ENCODE assay signal across 9 mouse cellular contexts in the genomic region with DNA sequence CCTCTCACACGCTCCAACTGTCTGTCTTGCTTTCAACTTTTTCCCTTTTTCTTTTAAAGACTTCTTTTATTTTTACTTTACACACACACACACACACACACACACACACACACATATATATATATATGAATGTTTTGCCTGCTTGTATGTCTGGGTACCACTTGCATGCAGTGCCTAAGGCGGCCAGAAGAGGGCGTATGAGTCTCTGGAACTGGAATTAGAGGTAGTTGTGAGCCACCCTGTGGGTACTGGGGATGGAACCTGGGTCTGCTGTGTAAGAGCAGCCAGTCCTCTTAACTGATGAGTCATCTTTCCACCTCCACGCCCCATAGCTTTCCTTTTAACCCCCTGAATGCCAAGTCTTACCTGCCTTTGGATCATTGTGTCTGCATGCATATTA. TPM values are rescaled to one million over a fixed set of nuclear protein-coding genes. Genes with fewer than 3 reads are reported as not detected.
A peak's percentile ranks its signal among the peaks of the same experiment; 100 is the strongest.
DNase-seq lines count a peak whose midpoint lies in the region; ATAC-seq lines count a peak whose summit lies in the region.
"Had no signal": no experiment of that assay in that cellular context is flagged by ENCODE, and none has a peak within 500 bp of the region (broad histone marks: within the 10 kb centered on the region; RNA-seq: fewer than 3 reads in every experiment).

No protein-coding gene starts in this region.

- H3K4me2 ChIP-seq in liver, embryonic 11.5 days, result no peak overlapping the region
- no peak overlapping the region for H3K4me2 ChIP-seq in intestine, embryonic 16.5 days (ENCODE audit: low read depth, low read length)
- no peak overlapping the region for H3K4me2 ChIP-seq in hindbrain, embryonic 12.5 days (replicated peaks)
- H3K4me2 ChIP-seq: stomach, embryonic 15.5 days had no signal

- DNase-seq in CD4-positive, CD25-positive, alpha-beta regulatory T cell, adult 2 months (ENCODE audit: low read depth, low spot score), result peak; percentile 63
- peak; percentile 58 for DNase-seq in liver
- no peak for DNase-seq in liver, embryonic 11.5 days (ENCODE audit: low spot score)
- DNase-seq in cerebellum, postnatal 36 days, result peak; percentile 62 to 68

- H3K36me3 ChIP-seq in liver, embryonic 11.5 days (ENCODE audit: control insufficient read depth, insufficient read depth, low read length), result no peaks in the 10 kb centered on the region
- H3K36me3 ChIP-seq in intestine, embryonic 16.5 days (ENCODE audit: control insufficient read depth, insufficient read depth, low read length), result no peaks in the 10 kb centered on the region
- peaks cover 38% of the 10 kb centered on the region for H3K36me3 ChIP-seq in hindbrain, embryonic 12.5 days
- H3K36me3 ChIP-seq: stomach, embryonic 15.5 days had no signal

- no peak for ATAC-seq in CD4-positive, CD25-positive, alpha-beta regulatory T cell, adult 4 months
- ATAC-seq in liver, embryonic 11.5 days (replicated peaks; ENCODE audit: low FRiP score), result no peak
- peak; percentile 59 for ATAC-seq in megakaryocyte progenitor cell, adult 5-6 weeks (replicated peaks; ENCODE audit: poor library complexity)
- no peak for ATAC-seq in intestine, embryonic 16.5 days
- no peak for ATAC-seq in hindbrain, embryonic 12.5 days (ENCODE audit: low FRiP score)

- no peaks in the 10 kb centered on the region for H3K4me1 ChIP-seq in liver, embryonic 11.5 days (replicated peaks; ENCODE audit: control insufficient read depth, insufficient read depth, low read length)
- peaks cover 7% of the 10 kb centered on the region; the same call in 1 of the 2 replicates for H3K4me1 ChIP-seq in intestine, embryonic 16.5 days (ENCODE audit: control insufficient read depth, insufficient read depth, low read length)
- peaks cover 21% of the 10 kb centered on the region for H3K4me1 ChIP-seq in hindbrain, embryonic 12.5 days
- H3K4me1 ChIP-seq: stomach, embryonic 15.5 days had no signal

- no peak overlapping the region for H3K4me3 ChIP-seq in liver, embryonic 11.5 days (ENCODE audit: low read depth, low read length)
- H3K4me3 ChIP-seq in intestine, embryonic 16.5 days (ENCODE audit: low read length), result no peak overlapping the region
- H3K4me3 ChIP-seq in hindbrain, embryonic 12.5 days, result no peak overlapping the region
- H3K4me3 ChIP-seq: stomach, embryonic 15.5 days had no signal

- no peaks in the 10 kb centered on the region for H3K9me3 ChIP-seq in liver, embryonic 11.5 days (ENCODE audit: control insufficient read depth, low read length)
- no peaks in the 10 kb centered on the region for H3K9me3 ChIP-seq in intestine, embryonic 16.5 days (ENCODE audit: control insufficient read depth, low read length)
- H3K9me3 ChIP-seq in hindbrain, embryonic 12.5 days (replicated peaks), result no peaks in the 10 kb centered on the region
- H3K9me3 ChIP-seq: stomach, embryonic 15.5 days had no signal

- WGBS in liver, embryonic 11.5 days, result 23% methylated on average over 4 of the region's 4 CpGs
- 23% methylated on average over 4 of the region's 4 CpGs for WGBS in intestine, embryonic 16.5 days
- WGBS in hindbrain, embryonic 12.5 days, result 31% methylated on average over 4 of the region's 4 CpGs

- H3K9ac ChIP-seq in liver, embryonic 11.5 days (ENCODE audit: low read depth, low read length), result no peak overlapping the region
- H3K9ac ChIP-seq in intestine, embryonic 16.5 days (ENCODE audit: low read depth, low read length), result no peak overlapping the region
- H3K9ac ChIP-seq in hindbrain, embryonic 12.5 days, result no peak overlapping the region
- H3K9ac ChIP-seq: stomach, embryonic 15.5 days had no signal

- H3K27ac ChIP-seq in liver, embryonic 11.5 days (ENCODE audit: low read depth, low read length), result no peak overlapping the region
- no peak overlapping the region for H3K27ac ChIP-seq in intestine, embryonic 16.5 days (ENCODE audit: low read length)
- no peak overlapping the region for H3K27ac ChIP-seq in hindbrain, embryonic 12.5 days
- H3K27ac ChIP-seq: stomach, embryonic 15.5 days had no signal

- no peaks in the 10 kb centered on the region for H3K27me3 ChIP-seq in liver, embryonic 11.5 days (replicated peaks; ENCODE audit: control insufficient read depth, insufficient read depth, low read length)
- H3K27me3 ChIP-seq in intestine, embryonic 16.5 days (replicated peaks; ENCODE audit: control insufficient read depth, insufficient read depth, low read length), result no peaks in the 10 kb centered on the region
- 0 out of 2 replicates have a peak, but pooled peaks cover 2% of the 10 kb centered on the region for H3K27me3 ChIP-seq in hindbrain, embryonic 12.5 days
- H3K27me3 ChIP-seq: stomach, embryonic 15.5 days had no signal

RNA-seq across cellular contexts. Expression of gene Tmem81, which starts 17.9 kb away (rescaled TPM):
- 1 to 10 TPM; 6.2 to 9.3 TPM for polyA plus RNA-seq in CD4-positive, CD25-positive, alpha-beta regulatory T cell, adult 4 months (2017; shearing (Covaris generic))
- 2.5 and 3.1 TPM in 2 replicates for polyA plus RNA-seq in liver, embryonic 11.5 days (2014; fragmentation: Nextera tagmentation; extraction: Ambion mirVana)
- total RNA-seq in megakaryocyte progenitor cell, adult 5-6 weeks (2015), result 3.0 and 4.7 TPM in 2 replicates
- 4.3 and 4.9 TPM in 2 replicates for total RNA-seq in megakaryocyte progenitor cell, adult 5-6 weeks (2017)
- 1.4 and 1.7 TPM in 2 replicates for polyA plus RNA-seq in intestine, embryonic 16.5 days (2015; fragmentation: Nextera tagmentation; extraction: Ambion mirVana)
- 1.5 and 1.8 TPM in 2 replicates for polyA plus RNA-seq in hindbrain, embryonic 12.5 days (2016; fragmentation: Nextera tagmentation; extraction: Ambion mirVana)

RNA-seq across cellular contexts. Expression of gene Cntn2, which starts 19.1 kb away (rescaled TPM):
- polyA plus RNA-seq in CD4-positive, CD25-positive, alpha-beta regulatory T cell, adult 4 months (2017; shearing (Covaris generic)), result not detected
- 0.35 and 0.60 TPM in 2 replicates for polyA plus RNA-seq in liver, embryonic 11.5 days (2014; fragmentation: Nextera tagmentation; extraction: Ambion mirVana)
- total RNA-seq in megakaryocyte progenitor cell, adult 5-6 weeks (2015), result not detected in 2 replicates
- not detected in 2 replicates for total RNA-seq in megakaryocyte progenitor cell, adult 5-6 weeks (2017)
- polyA plus RNA-seq in intestine, embryonic 16.5 days (2015; fragmentation: Nextera tagmentation; extraction: Ambion mirVana), result 0.27 and 0.31 TPM in 2 replicates
- 83.8 and 88.4 TPM in 2 replicates for polyA plus RNA-seq in hindbrain, embryonic 12.5 days (2016; fragmentation: Nextera tagmentation; extraction: Ambion mirVana)

RNA-seq across cellular contexts. Expression of gene Rbbp5, which starts 46.8 kb away (rescaled TPM):
- 10 to 100 TPM; 34.8 to 40.9 TPM for polyA plus RNA-seq in CD4-positive, CD25-positive, alpha-beta regulatory T cell, adult 4 months (2017; shearing (Covaris generic))
- polyA plus RNA-seq in liver, embryonic 11.5 days (2014; fragmentation: Nextera tagmentation; extraction: Ambion mirVana), result 46.6 and 53.8 TPM in 2 replicates
- 47.7 and 50.0 TPM in 2 replicates for total RNA-seq in megakaryocyte progenitor cell, adult 5-6 weeks (2015)
- total RNA-seq in megakaryocyte progenitor cell, adult 5-6 weeks (2017), result 51.8 and 72.9 TPM in 2 replicates
- 36.5 and 36.9 TPM in 2 replicates for polyA plus RNA-seq in intestine, embryonic 16.5 days (2015; fragmentation: Nextera tagmentation; extraction: Ambion mirVana)
- 53.7 and 53.8 TPM in 2 replicates for polyA plus RNA-seq in hindbrain, embryonic 12.5 days (2016; fragmentation: Nextera tagmentation; extraction: Ambion mirVana)

Comparison
In these comparisons a context has a peak if more than half of its experiments do, and no peak if none do; other contexts are left out.
1. RNA of gene Cntn2, which starts 19.1 kb away (polyA plus RNA-seq): 83.8 to 88.4 TPM in hindbrain, embryonic 12.5 days; 0.35 to 0.60 TPM in liver, embryonic 11.5 days, 0.27 to 0.31 TPM in intestine, embryonic 16.5 days and not detected in CD4-positive, CD25-positive, alpha-beta regulatory T cell, adult 4 months; every median in the first group is over 10 times any median in the second.